Mouse (Mus musculus) brain, embryonic 18.5 days (tissue): ENCODE results near the gene Tor1b.

Experiments
- DNase-seq: peaks from one replicate; pipeline ENCODE4 v3.0.0-alpha.2; 2012; ENCODE audit warnings: low read depth, low spot score

Tor1b gene

GRCm38 (mm10) chr2:30985111-30986020 is 32.6 kb downstream of the Tor1b start:
- DNase-seq = no peak

- no peak for DNase-seq
Observed at GRCm38 (mm10) chr2:30990221-30990620, 37.5 kb downstream of the Tor1b start.

DNA sequence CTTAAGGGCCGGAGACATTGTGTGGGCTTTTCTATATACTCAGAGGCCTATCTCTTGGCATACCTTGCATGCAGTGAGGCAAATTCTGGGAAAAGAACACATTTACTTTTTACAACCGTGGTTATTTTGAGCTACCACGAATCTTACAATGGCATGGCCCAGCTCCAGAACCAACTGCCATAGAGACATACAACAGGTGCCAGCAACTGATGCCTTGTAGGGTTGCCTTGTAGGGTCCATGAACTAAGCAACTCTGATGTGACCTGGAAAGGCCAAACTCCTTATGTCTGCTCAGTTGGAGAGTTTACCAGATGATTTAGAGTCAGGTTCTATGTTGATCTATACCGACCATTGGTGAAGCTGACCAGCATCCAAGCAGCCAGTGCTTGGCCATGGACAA is 42.1 kb downstream of the Tor1b start:
- no peak for DNase-seq

- no peak for DNase-seq
Observed at GRCm38 (mm10) chr2:30995432-30995996, 42.8 kb downstream of the Tor1b start.

DNA sequence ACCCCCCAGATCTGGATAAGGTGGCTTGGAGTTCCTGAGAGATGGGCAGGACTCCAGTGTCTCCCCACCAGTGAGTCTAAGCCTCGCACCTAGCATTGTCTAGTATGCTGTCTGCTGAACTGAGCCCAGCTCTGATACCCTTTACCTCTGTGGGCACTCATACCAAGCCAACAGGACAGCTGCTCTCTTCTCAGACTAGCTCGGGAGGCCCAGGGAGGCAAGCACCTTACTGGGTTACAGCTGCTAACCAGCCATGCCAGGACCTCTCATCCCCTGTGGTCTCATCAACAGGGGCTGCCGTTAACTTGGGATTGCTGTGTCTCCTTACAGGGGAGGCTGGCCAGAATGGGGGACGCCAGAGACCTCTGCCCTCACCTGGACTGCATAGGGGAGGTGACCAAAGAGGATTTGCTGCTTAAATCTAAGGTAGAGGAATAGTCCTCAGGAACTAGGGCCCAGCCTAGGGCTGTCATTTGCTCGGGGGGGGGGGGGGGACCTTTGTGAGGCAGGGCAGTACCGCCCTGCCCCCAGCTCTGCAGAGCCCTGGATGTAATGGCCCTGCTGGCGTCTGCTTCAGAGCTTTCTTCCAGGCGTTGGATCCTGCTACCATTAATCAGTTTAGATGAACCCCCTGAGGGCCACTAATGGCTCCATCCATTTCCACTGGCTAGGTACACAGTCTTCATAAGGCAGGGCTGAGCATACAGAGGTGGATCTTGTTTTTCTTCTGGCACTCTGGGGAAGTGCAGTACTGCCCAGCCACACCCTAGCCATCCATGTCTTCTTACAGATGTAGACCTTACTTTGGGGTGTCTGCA is 45.9 kb downstream of the Tor1b start:
- DNase-seq = no peak

GRCm38 (mm10) chr2:31002857-31003256 is 50.1 kb downstream of the Tor1b start:
- DNase-seq = no peak

DNA sequence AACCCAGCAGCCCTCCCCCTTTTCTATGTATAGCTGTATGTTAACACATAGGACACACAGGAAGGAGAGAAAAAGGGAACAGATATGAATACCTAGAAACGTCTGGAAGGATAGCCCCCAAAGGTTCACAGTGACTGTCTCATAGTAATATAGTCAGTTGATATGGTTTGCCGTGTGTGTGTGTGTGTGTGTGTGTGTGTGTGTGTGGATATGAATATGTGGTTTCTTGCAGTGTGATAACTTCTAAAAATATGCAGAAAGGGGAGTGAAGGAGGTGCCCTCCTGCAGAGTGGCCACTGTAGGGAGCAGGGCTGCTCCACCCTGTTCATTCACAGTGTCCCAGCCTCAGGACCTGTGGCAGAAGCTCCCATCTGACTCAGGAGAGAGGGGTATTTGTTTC is 52.7 kb downstream of the Tor1b start:
- DNase-seq = no peak

GRCm38 (mm10) chr2:31006434-31006833 is 53.7 kb downstream of the Tor1b start:
- no peak for DNase-seq

- DNase-seq = no peak
Observed at GRCm38 (mm10) chr2:31007208-31007607, 54.4 kb downstream of the Tor1b start.
